Mouse (Mus musculus) forebrain, embryonic 14.5 days (tissue): ENCODE measurements around the gene Upf2. TPM values are rescaled to one million over a fixed set of nuclear protein-coding genes. Genes with fewer than 3 reads are reported as not detected.

Source experiments
- ATAC-seq: fragments of 200-750 bp; cut with Nextera tagmentation; 2 replicates; pipeline ENCODE4 v1.8.0; 2017; ENCODE audit warnings: mild to moderate bottlenecking, moderate library complexity
- DNase-seq: peaks from one replicate; pipeline ENCODE4 v3.0.0-alpha.2; 2015; ENCODE audit warnings: low spot score
- H3K27ac ChIP-seq: fragments of 300-500 bp; sonication (generic); 2 replicates; pipeline ENCODE4 v1.5.1; 2014; ENCODE audit warnings: low read depth, mild to moderate bottlenecking, control low read depth, low read length, moderate library complexity
- H3K27me3 ChIP-seq: fragments of 300-500 bp; sonication (generic); replicated peaks from 2 replicates; pipeline ENCODE4 v1.6.1; 2014; ENCODE audit warnings: low read length, control low read depth, mixed read lengths; ENCODE audit not compliant: control insufficient read depth, insufficient read depth
- H3K36me3 ChIP-seq: fragments of 300-500 bp; sonication (generic); 2 replicates; pipeline ENCODE4 v1.6.1; 2014; ENCODE audit warnings: low read length, control low read depth; ENCODE audit not compliant: control insufficient read depth, insufficient read depth
- H3K4me1 ChIP-seq: fragments of 300-500 bp; sonication (generic); 2 replicates; pipeline ENCODE4 v1.6.1; 2014; ENCODE audit warnings: antibody characterized with exemption, low read length, control low read depth; ENCODE audit not compliant: control insufficient read depth, insufficient read depth
- H3K4me2 ChIP-seq: fragments of 300-500 bp; sonication (generic); 2 replicates; pipeline ENCODE4 v1.6.1; 2014; ENCODE audit warnings: mild to moderate bottlenecking, control low read depth, low read length
- H3K4me3 ChIP-seq: fragments of 300-500 bp; sonication (generic); 2 replicates; pipeline ENCODE4 v1.5.1; 2014; ENCODE audit warnings: low read depth, low read length, control low read depth
- H3K9ac ChIP-seq: fragments of 300-500 bp; sonication (generic); 2 replicates; pipeline ENCODE4 v1.6.1; 2014; ENCODE audit warnings: mild to moderate bottlenecking, low read length, control low read depth, moderate library complexity
- H3K9me3 ChIP-seq: fragments of 300-500 bp; sonication (generic); replicated peaks from 2 replicates; pipeline ENCODE4 v1.6.1; 2016; ENCODE audit warnings: low read length, control low read depth, mixed read lengths; ENCODE audit not compliant: control insufficient read depth
- WGBS: fragments of 180-500 bp; shearing (Covaris S2); extraction: QIAGEN DNeasy Blood & Tissue Kit; methylation state at CpG from one replicate; pipeline ENCODE4 v1.1.7; 2014; 5-methylcytosine and 5-hydroxymethylcytosine counted together
- polyA plus RNA-seq: library from polyadenylated mRNA; unstranded; fragments of >200 nt; fragmentation: Nextera tagmentation; extraction: Ambion mirVana; gene quantifications from 2 replicates; pipeline ENCODE4 v1.2.1, GENCODE M21; 2014

Gene Upf2
- polyA plus RNA-seq, 1 experiment from 2014 or later = 7.6 TPM

GRCm38 (mm10) chr2:6067341-6067740, 116.1 kb downstream of the Upf2 start:
- Histone ChIP-seq H3K4me2 (no peak overlapping the region), H3K27me3 (no peaks in the 10 kb centered on the region), H3K4me1 (no peaks in the 10 kb centered on the region), H3K9me3 (no peaks in the 10 kb centered on the region), H3K27ac (no peak overlapping the region), H3K9ac (no peak overlapping the region), H3K36me3 (no peaks in the 10 kb centered on the region), H3K4me3 (no peak overlapping the region)
- WGBS = 86% methylated on average over 6 of the region's 6 CpGs
- ATAC-seq (no peak), DNase-seq (no peak)

GRCm38 (mm10) chr2:6070925-6071324, 119.7 kb downstream of the Upf2 start:
- Histone ChIP-seq H3K4me1 (peaks cover 4% of the 10 kb centered on the region; the same call in 1 of the 2 replicates), H3K27me3 (no peaks in the 10 kb centered on the region), H3K4me3 (no peak overlapping the region), H3K36me3 (no peaks in the 10 kb centered on the region), H3K9ac (no peak overlapping the region), H3K27ac (no peak overlapping the region), H3K9me3 (no peaks in the 10 kb centered on the region), H3K4me2 (no peak overlapping the region)
- ATAC-seq (no peak), DNase-seq (no peak)
- WGBS = 59% methylated on average over 11 of the region's 11 CpGs

- 83% methylated on average over 11 of the region's 11 CpGs for WGBS
- Histone ChIP-seq H3K4me2 (no peak overlapping the region), H3K4me3 (no peak overlapping the region), H3K27me3 (no peaks in the 10 kb centered on the region), H3K9ac (no peak overlapping the region), H3K9me3 (no peaks in the 10 kb centered on the region), H3K27ac (no peak overlapping the region), H3K4me1 (peaks cover 4% of the 10 kb centered on the region; the same call in 1 of the 2 replicates), H3K36me3 (no peaks in the 10 kb centered on the region)
- DNase-seq (no peak), ATAC-seq (no peak)
Measured at GRCm38 (mm10) chr2:6071598-6072440, 120.5 kb downstream of the Upf2 start.

- DNase-seq = no peak
- Histone ChIP-seq H3K9ac (no peak overlapping the region), H3K9me3 (no peaks in the 10 kb centered on the region), H3K4me1 (peaks cover 4% of the 10 kb centered on the region; the same call in 1 of the 2 replicates), H3K36me3 (no peaks in the 10 kb centered on the region), H3K27me3 (no peaks in the 10 kb centered on the region), H3K4me3 (no peak overlapping the region), H3K4me2 (no peak overlapping the region), H3K27ac (no peak overlapping the region)
- 88% methylated on average over 7 of the region's 7 CpGs for WGBS
- ATAC-seq = no peak
Measured at GRCm38 (mm10) chr2:6072685-6073260, 121.5 kb downstream of the Upf2 start.

- ATAC-seq = no peak
- 84% methylated on average over 10 of the region's 10 CpGs for WGBS
- no peak for DNase-seq
Measured at GRCm38 (mm10) chr2:6074891-6075529, 123.7 kb downstream of the Upf2 start.

GRCm38 (mm10) chr2:6075530-6075896, 124.2 kb downstream of the Upf2 start:
- Histone ChIP-seq H3K27ac (no peak overlapping the region), H3K4me3 (no peak overlapping the region), H3K4me1 (peaks cover 4% of the 10 kb centered on the region; the same call in 1 of the 2 replicates), H3K9ac (no peak overlapping the region), H3K36me3 (no peaks in the 10 kb centered on the region), H3K9me3 (no peaks in the 10 kb centered on the region), H3K27me3 (no peaks in the 10 kb centered on the region), H3K4me2 (no peak overlapping the region)
- DNase-seq (no peak), ATAC-seq (no peak)
- 62% methylated on average over 1 of the region's 1 CpGs for WGBS

More at GRCm38 (mm10) chr2:6074891-6075529, 123.7 kb downstream of the Upf2 start:
- H3K36me3 ChIP-seq = no peaks in the 10 kb centered on the region
- H3K9me3 ChIP-seq = no peaks in the 10 kb centered on the region
- no peak overlapping the region for H3K9ac ChIP-seq
- no peak overlapping the region for H3K27ac ChIP-seq
- H3K4me2 ChIP-seq = no peak overlapping the region
- peaks cover 4% of the 10 kb centered on the region; the same call in 1 of the 2 replicates for H3K4me1 ChIP-seq
- H3K4me3 ChIP-seq = no peak overlapping the region
- no peaks in the 10 kb centered on the region for H3K27me3 ChIP-seq

- Histone ChIP-seq H3K4me2 (no peak overlapping the region), H3K27me3 (no peaks in the 10 kb centered on the region), H3K4me1 (peaks cover 3% of the 10 kb centered on the region; the same call in 1 of the 2 replicates), H3K36me3 (no peaks in the 10 kb centered on the region), H3K4me3 (no peak overlapping the region), H3K9ac (no peak overlapping the region), H3K9me3 (no peaks in the 10 kb centered on the region), H3K27ac (no peak overlapping the region)
- DNase-seq (no peak), ATAC-seq (no peak)
- 91% methylated on average over 1 of the region's 1 CpGs for WGBS
Measured at GRCm38 (mm10) chr2:6080037-6080436, 128.8 kb downstream of the Upf2 start.

- ATAC-seq (no peak), DNase-seq (no peak)
- H3K27ac ChIP-seq = no peak overlapping the region
- H3K9me3 ChIP-seq = no peaks in the 10 kb centered on the region
- no peak overlapping the region for H3K4me2 ChIP-seq
- H3K4me1 ChIP-seq = no peaks in the 10 kb centered on the region
- no peak overlapping the region for H3K9ac ChIP-seq
- 65% methylated on average over 8 of the region's 8 CpGs for WGBS
- H3K4me3 ChIP-seq = no peak overlapping the region
- H3K27me3 ChIP-seq = no peaks in the 10 kb centered on the region
- no peaks in the 10 kb centered on the region for H3K36me3 ChIP-seq
Measured at GRCm38 (mm10) chr2:6081108-6081507, 129.8 kb downstream of the Upf2 start.

GRCm38 (mm10) chr2:6082615-6083014, 131.3 kb downstream of the Upf2 start:
- H3K4me2 ChIP-seq = no peak overlapping the region
- H3K9me3 ChIP-seq = no peaks in the 10 kb centered on the region
- no peak overlapping the region for H3K4me3 ChIP-seq
- ATAC-seq (no peak), DNase-seq (no peak)
- no peaks in the 10 kb centered on the region for H3K27me3 ChIP-seq
- H3K36me3 ChIP-seq = no peaks in the 10 kb centered on the region
- H3K4me1 ChIP-seq = no peaks in the 10 kb centered on the region
- no peak overlapping the region for H3K27ac ChIP-seq
- H3K9ac ChIP-seq = no peak overlapping the region
- 87% methylated on average over 6 of the region's 6 CpGs for WGBS
